Mouse (Mus musculus): ENCODE results near the gene Kdm2b. TPM values are rescaled to one million over a fixed set of nuclear protein-coding genes. Genes with fewer than 3 reads are reported as not detected.

Gene Kdm2b
- polyA plus RNA-seq, 1 experiment from 2014 or later = 33.2 TPM

DNA sequence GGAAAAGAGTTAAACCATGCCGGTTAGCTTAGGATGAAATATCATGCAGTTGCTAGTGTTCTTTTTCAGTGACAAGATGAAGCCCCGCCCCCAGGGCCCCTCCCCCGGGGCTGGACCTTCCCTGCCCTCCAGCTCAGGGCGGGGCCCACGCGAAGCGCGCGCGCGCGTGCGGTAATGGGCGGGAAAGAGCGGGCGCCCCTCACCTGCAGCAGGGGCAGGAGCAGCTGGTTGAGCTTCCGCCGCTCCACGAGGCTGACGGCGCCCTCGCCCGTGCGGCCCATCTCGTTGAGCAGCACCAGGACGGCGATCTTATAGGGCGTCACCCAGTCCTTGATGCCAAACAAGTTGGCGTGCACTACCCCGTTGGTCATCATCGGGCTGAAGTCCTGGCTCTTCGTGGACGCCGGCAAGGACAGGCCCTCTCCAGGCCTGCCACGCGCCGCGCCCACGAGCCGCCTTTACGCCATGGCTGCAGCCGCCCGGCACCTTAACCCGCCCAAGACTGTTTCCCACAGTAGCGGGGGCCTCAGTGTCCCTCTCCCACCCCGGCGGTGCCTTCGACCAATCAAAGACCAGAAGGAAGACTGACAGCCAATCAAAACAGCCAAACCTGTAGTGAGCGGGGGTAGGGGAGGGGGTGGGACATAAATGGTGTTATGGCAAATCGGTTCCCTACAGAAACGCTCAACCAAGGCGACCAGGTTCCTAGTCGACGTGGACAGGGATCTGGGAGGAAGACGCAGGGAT is 168.7 kb downstream of the Kdm2b start, which contains the start of gene Anapc5:
Gene Anapc5 (minus strand): TSS at position 563 of the 747 bp plus-strand sequence.
- 0 out of 2 replicates have a peak, but pooled peaks cover 5% of the 10 kb centered on the region for H3K4me1 ChIP-seq (ENCODE audit: control insufficient read depth, insufficient read depth, low read length)
- no peaks in the 10 kb centered on the region for H3K9me3 ChIP-seq (replicated peaks; ENCODE audit: control insufficient read depth, low read length)
- ATAC-seq (ENCODE audit: insufficient read depth, low FRiP score) = peak; percentile 100
- peak within 1 kb of the TSS; percentile 56 for H3K4me2 ChIP-seq (ENCODE audit: low read depth, low read length)
- WGBS = under 1% methylated on average over 55 of the region's 55 CpGs
- H3K9ac ChIP-seq (ENCODE audit: low read length) = peak within 1 kb of the TSS; percentile 75
- peak within 1 kb of the TSS; percentile 56 for H3K4me3 ChIP-seq (replicated peaks; ENCODE audit: low read length)
- peaks cover 16% of the 10 kb centered on the region; the same call in 1 of the 2 replicates for H3K36me3 ChIP-seq (ENCODE audit: control insufficient read depth, insufficient read depth, low read length)
- no peaks in the 10 kb centered on the region for H3K27me3 ChIP-seq (ENCODE audit: control insufficient read depth, insufficient read depth, low read length)
- H3K27ac ChIP-seq (ENCODE audit: low read length) = peak within 1 kb of the TSS; percentile 86

Other genes with a start within 250 kb of the Kdm2b start
- gene Camkk2, start 210.4 kb downstream of the Kdm2b start, polyA plus RNA-seq (2015; fragmentation: Nextera tagmentation; extraction: Ambion mirVana) = 18.4 and 19.3 TPM in 2 replicates
- 380 and 385 TPM in 2 replicates for gene Anapc5, start 168.5 kb downstream of the Kdm2b start, polyA plus RNA-seq (2015; fragmentation: Nextera tagmentation; extraction: Ambion mirVana)
- 30.8 and 33.6 TPM in 2 replicates for gene Rnf34, start 139.8 kb downstream of the Kdm2b start, polyA plus RNA-seq (2015; fragmentation: Nextera tagmentation; extraction: Ambion mirVana)
- gene Orai1, start 25.3 kb upstream of the Kdm2b start, polyA plus RNA-seq (2015; fragmentation: Nextera tagmentation; extraction: Ambion mirVana) = 16.6 and 18.3 TPM in 2 replicates
- 1.0 TPM in 1 of 2 replicates, not detected in the other for gene Morn3, start 57.2 kb upstream of the Kdm2b start, polyA plus RNA-seq (2015; fragmentation: Nextera tagmentation; extraction: Ambion mirVana)
- 13.7 and 15.3 TPM in 2 replicates for gene Tmem120b, start 78.6 kb upstream of the Kdm2b start, polyA plus RNA-seq (2015; fragmentation: Nextera tagmentation; extraction: Ambion mirVana)
- 2.6 and 3.7 TPM in 2 replicates for gene Rhof, start 142.9 kb upstream of the Kdm2b start, polyA plus RNA-seq (2015; fragmentation: Nextera tagmentation; extraction: Ambion mirVana)
- 6.7 and 7.7 TPM in 2 replicates for gene Setd1b, start 152.4 kb upstream of the Kdm2b start, polyA plus RNA-seq (2015; fragmentation: Nextera tagmentation; extraction: Ambion mirVana)
- 67.5 and 71.0 TPM in 2 replicates for gene Psmd9, start 179.6 kb upstream of the Kdm2b start, polyA plus RNA-seq (2015; fragmentation: Nextera tagmentation; extraction: Ambion mirVana)
- gene Hpd, start 192.9 kb upstream of the Kdm2b start, polyA plus RNA-seq (2015; fragmentation: Nextera tagmentation; extraction: Ambion mirVana) = 3.3 and 4.1 TPM in 2 replicates